Mouse (Mus musculus): ENCODE measurements around the gene Car15. TPM values are rescaled to one million over a fixed set of nuclear protein-coding genes. Genes with fewer than 3 reads are reported as not detected.

Car15 gene
- polyA plus RNA-seq, 1 experiment from 2014 or later: 0.59 TPM

- ATAC-seq (ENCODE audit: low read depth): no peak
- H3K27me3 ChIP-seq: peaks cover 96% of the 10 kb centered on the region
Measured at GRCm38 (mm10) chr16:17809711-17810110, 28.5 kb downstream of the Car15 start.

GRCm38 (mm10) chr16:17809125-17809524, 29.0 kb downstream of the Car15 start:
- DNase-seq (no peak), ATAC-seq (ENCODE audit: low read depth) (no peak)
- H3K27ac ChIP-seq: no peak overlapping the region
- H3K27me3 ChIP-seq: peaks cover 96% of the 10 kb centered on the region
- H3K9me3 ChIP-seq (replicated peaks): no peaks in the 10 kb centered on the region
- H3K9ac ChIP-seq: no peak overlapping the region
- H3K4me2 ChIP-seq: no peak overlapping the region
- peaks cover 32% of the 10 kb centered on the region for H3K4me1 ChIP-seq (replicated peaks)
- no peaks in the 10 kb centered on the region for H3K36me3 ChIP-seq
- 59% methylated on average over 4 of the region's 4 CpGs for WGBS (ENCODE audit: insufficient replicate concordance)
- H3K4me3 ChIP-seq (replicated peaks): no peak overlapping the region

More at GRCm38 (mm10) chr16:17809711-17810110, 28.5 kb downstream of the Car15 start:
- no peak for DNase-seq
- Histone ChIP-seq H3K4me2 (no peak overlapping the region), H3K9ac (no peak overlapping the region), H3K9me3 (replicated peaks) (no peaks in the 10 kb centered on the region), H3K36me3 (no peaks in the 10 kb centered on the region), H3K27ac (no peak overlapping the region), H3K4me3 (replicated peaks) (no peak overlapping the region), H3K4me1 (replicated peaks) (peaks cover 26% of the 10 kb centered on the region)
- WGBS (ENCODE audit: insufficient replicate concordance): 33% methylated on average over 7 of the region's 7 CpGs

GRCm38 (mm10) chr16:17807192-17808009, 30.8 kb downstream of the Car15 start:
- Histone ChIP-seq H3K4me3 (replicated peaks) (peak overlapping the region; percentile 56), H3K4me1 (replicated peaks) (peaks cover 48% of the 10 kb centered on the region), H3K4me2 (peak overlapping the region; percentile 77), H3K9ac (peak overlapping the region; percentile 66), H3K36me3 (no peaks in the 10 kb centered on the region), H3K27me3 (peaks cover 96% of the 10 kb centered on the region), H3K9me3 (replicated peaks) (no peaks in the 10 kb centered on the region), H3K27ac (no peak overlapping the region)
- DNase-seq (peak; percentile 64), ATAC-seq (ENCODE audit: low read depth) (peak; percentile 69)
- WGBS (ENCODE audit: insufficient replicate concordance): 4% methylated on average over 73 of the region's 73 CpGs

- Histone ChIP-seq H3K4me1 (replicated peaks) (peaks cover 48% of the 10 kb centered on the region), H3K27me3 (peaks cover 98% of the 10 kb centered on the region), H3K4me2 (peak overlapping the region; percentile 77), H3K4me3 (replicated peaks) (peak overlapping the region; percentile 56), H3K36me3 (no peaks in the 10 kb centered on the region), H3K9me3 (replicated peaks) (no peaks in the 10 kb centered on the region), H3K9ac (peak overlapping the region; percentile 66), H3K27ac (no peak overlapping the region)
- ATAC-seq (ENCODE audit: low read depth): no peak
- WGBS (ENCODE audit: insufficient replicate concordance): 4% methylated on average over 50 of the region's 50 CpGs
- no peak for DNase-seq
Measured at GRCm38 (mm10) chr16:17806581-17807191, 31.5 kb downstream of the Car15 start.

GRCm38 (mm10) chr16:17804982-17805381, 33.2 kb downstream of the Car15 start:
- Histone ChIP-seq H3K4me1 (replicated peaks) (peaks cover 48% of the 10 kb centered on the region), H3K9me3 (replicated peaks) (no peaks in the 10 kb centered on the region), H3K27me3 (peaks cover 99% of the 10 kb centered on the region), H3K4me2 (peak overlapping the region; percentile 63), H3K4me3 (replicated peaks) (no peak overlapping the region), H3K36me3 (no peaks in the 10 kb centered on the region), H3K27ac (no peak overlapping the region), H3K9ac (no peak overlapping the region)
- ATAC-seq (ENCODE audit: low read depth) (no peak), DNase-seq (no peak)
- 8% methylated on average over 7 of the region's 7 CpGs for WGBS (ENCODE audit: insufficient replicate concordance)

GRCm38 (mm10) chr16:17804449-17804912, 33.7 kb downstream of the Car15 start:
- DNase-seq (no peak), ATAC-seq (ENCODE audit: low read depth) (peak; percentile 19; the same call in 1 of the 2 replicates)
- under 1% methylated on average over 33 of the region's 33 CpGs for WGBS (ENCODE audit: insufficient replicate concordance)
- H3K9me3 ChIP-seq (replicated peaks): no peaks in the 10 kb centered on the region
- H3K27ac ChIP-seq: no peak overlapping the region
- H3K36me3 ChIP-seq: no peaks in the 10 kb centered on the region
- H3K4me1 ChIP-seq (replicated peaks): peaks cover 48% of the 10 kb centered on the region
- peak overlapping the region; percentile 41 for H3K4me3 ChIP-seq (replicated peaks)
- H3K27me3 ChIP-seq: peaks cover 99% of the 10 kb centered on the region
- H3K9ac ChIP-seq: no peak overlapping the region
- peak overlapping the region; percentile 63 for H3K4me2 ChIP-seq

GRCm38 (mm10) chr16:17803675-17804448, 34.3 kb downstream of the Car15 start:
- Histone ChIP-seq H3K4me3 (replicated peaks) (peak overlapping the region; percentile 41), H3K4me2 (peak overlapping the region; percentile 63), H3K9ac (no peak overlapping the region), H3K9me3 (replicated peaks) (no peaks in the 10 kb centered on the region), H3K36me3 (no peaks in the 10 kb centered on the region), H3K27ac (no peak overlapping the region), H3K4me1 (replicated peaks) (peaks cover 48% of the 10 kb centered on the region), H3K27me3 (peaks cover 99% of the 10 kb centered on the region)
- 12% methylated on average over 33 of the region's 33 CpGs for WGBS (ENCODE audit: insufficient replicate concordance)
- ATAC-seq (ENCODE audit: low read depth) (no peak), DNase-seq (no peak)

GRCm38 (mm10) chr16:17802839-17803674, 35.1 kb downstream of the Car15 start:
- peaks cover 56% of the 10 kb centered on the region for H3K4me1 ChIP-seq (replicated peaks)
- H3K9ac ChIP-seq: 0 out of 2 replicates have a peak overlapping the region, but pooled peaks have one; percentile 13

GRCm38 (mm10) chr16:17802456-17802838, 35.7 kb downstream of the Car15 start:
- Histone ChIP-seq H3K4me2 (peak overlapping the region; percentile 50), H3K9ac (no peak overlapping the region), H3K4me3 (replicated peaks) (peak overlapping the region; percentile 37), H3K36me3 (no peaks in the 10 kb centered on the region), H3K27ac (no peak overlapping the region), H3K27me3 (peaks cover 100% of the 10 kb centered on the region), H3K9me3 (replicated peaks) (no peaks in the 10 kb centered on the region), H3K4me1 (replicated peaks) (peaks cover 53% of the 10 kb centered on the region)
- ATAC-seq (ENCODE audit: low read depth): no peak
- WGBS (ENCODE audit: insufficient replicate concordance): 11% methylated on average over 18 of the region's 18 CpGs
- DNase-seq: no peak

More at GRCm38 (mm10) chr16:17802839-17803674, 35.1 kb downstream of the Car15 start:
- no peaks in the 10 kb centered on the region for H3K36me3 ChIP-seq
- peaks cover 100% of the 10 kb centered on the region for H3K27me3 ChIP-seq
- H3K4me2 ChIP-seq: peak overlapping the region; percentile 50
- H3K4me3 ChIP-seq (replicated peaks): peak overlapping the region; percentile 37
- ATAC-seq (ENCODE audit: low read depth): no peak
- no peak overlapping the region for H3K27ac ChIP-seq
- 4% methylated on average over 83 of the region's 83 CpGs for WGBS (ENCODE audit: insufficient replicate concordance)
- no peaks in the 10 kb centered on the region for H3K9me3 ChIP-seq (replicated peaks)
- DNase-seq: no peak

- DNase-seq: no peak
- Histone ChIP-seq H3K4me1 (replicated peaks) (peaks cover 53% of the 10 kb centered on the region), H3K9me3 (replicated peaks) (no peaks in the 10 kb centered on the region), H3K27me3 (peaks cover 100% of the 10 kb centered on the region), H3K9ac (no peak overlapping the region), H3K4me2 (no peak overlapping the region), H3K4me3 (replicated peaks) (no peak overlapping the region), H3K36me3 (no peaks in the 10 kb centered on the region), H3K27ac (no peak overlapping the region)
- 11% methylated on average over 7 of the region's 7 CpGs for WGBS (ENCODE audit: insufficient replicate concordance)
- ATAC-seq (ENCODE audit: low read depth): no peak
Measured at GRCm38 (mm10) chr16:17801777-17802455, 36.2 kb downstream of the Car15 start.
